Mouse (Mus musculus) liver, embryonic 16.5 days (tissue): ENCODE measurements around the gene Mrc2. TPM values are rescaled to one million over a fixed set of nuclear protein-coding genes. Genes with fewer than 3 reads are reported as not detected.

Experiments used
- ATAC-seq: fragments of 200-750 bp; cut with Nextera tagmentation; 2 replicates; pipeline ENCODE4 v1.8.0; 2017; ENCODE audit warnings: low read depth, mild to moderate bottlenecking, moderate number of reproducible peaks, moderate library complexity
- H3K27ac ChIP-seq: fragments of 300-500 bp; sonication (generic); 2 replicates; pipeline ENCODE4 v1.5.1; 2014; ENCODE audit warnings: mild to moderate bottlenecking, low read length
- H3K27me3 ChIP-seq: fragments of 300-500 bp; sonication (generic); 2 replicates; pipeline ENCODE4 v1.6.1; 2014; ENCODE audit warnings: low read depth, low read length, mixed read lengths; ENCODE audit not compliant: control insufficient read depth, insufficient read depth
- H3K36me3 ChIP-seq: fragments of 300-500 bp; sonication (generic); 2 replicates; pipeline ENCODE4 v1.6.1; 2014; ENCODE audit warnings: mild to moderate bottlenecking; ENCODE audit not compliant: control insufficient read depth, insufficient read depth
- H3K4me1 ChIP-seq: fragments of 300-500 bp; sonication (generic); 2 replicates; pipeline ENCODE4 v1.6.1; 2014; ENCODE audit warnings: low read depth, low read length, mixed read lengths; ENCODE audit not compliant: control insufficient read depth
- H3K4me2 ChIP-seq: fragments of 300-500 bp; sonication (generic); 2 replicates; pipeline ENCODE4 v1.6.1; 2014; ENCODE audit warnings: low read depth, low read length, mixed read lengths
- H3K4me3 ChIP-seq: fragments of 300-500 bp; sonication (generic); 2 replicates; pipeline ENCODE4 v1.5.1; 2014; ENCODE audit warnings: low read depth, mild to moderate bottlenecking, low read length
- H3K9ac ChIP-seq: fragments of 300-500 bp; sonication (generic); 2 replicates; pipeline ENCODE4 v1.6.1; 2014; ENCODE audit warnings: low read depth, low read length
- H3K9me3 ChIP-seq: fragments of 300-500 bp; sonication (generic); replicated peaks from 2 replicates; pipeline ENCODE4 v1.6.1; 2016; ENCODE audit warnings: low read length; ENCODE audit not compliant: control insufficient read depth
- WGBS: fragments of 180-500 bp; shearing (Covaris S2); extraction: QIAGEN DNeasy Blood & Tissue Kit; methylation state at CpG from one replicate; pipeline ENCODE4 v1.1.7; 2014; ENCODE audit not compliant: insufficient replicate concordance; 5-methylcytosine and 5-hydroxymethylcytosine counted together
- polyA plus RNA-seq: library from polyadenylated mRNA; unstranded; fragments of >200 nt; fragmentation: Nextera tagmentation; extraction: Ambion mirVana; gene quantifications from 2 replicates; pipeline ENCODE4 v1.2.1, GENCODE M21; 2015

Mrc2 gene
- polyA plus RNA-seq, 1 experiment from 2014 or later: 0.63 TPM

DNA sequence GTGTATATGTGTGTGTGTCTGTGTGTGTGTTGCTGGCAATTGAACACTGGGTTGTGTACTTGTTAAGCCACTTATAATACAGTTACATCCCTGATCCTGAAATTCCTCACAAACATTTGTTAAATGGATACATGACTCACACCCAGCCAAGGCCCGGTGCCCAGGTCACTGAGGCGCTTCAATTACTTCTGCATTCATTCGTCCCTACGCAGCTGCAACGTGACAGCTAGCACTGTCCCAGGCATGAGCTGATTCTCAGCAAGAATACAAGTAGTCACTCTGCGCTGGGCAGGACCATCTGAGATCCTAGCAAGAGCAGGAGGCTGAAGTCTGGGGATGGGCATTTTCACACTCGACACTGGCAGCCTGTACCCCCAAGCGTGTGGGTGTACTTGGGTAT, 22.9 kb downstream of the Mrc2 start:
- no peak overlapping the region for H3K4me2 ChIP-seq
- ATAC-seq: no peak
- no peak overlapping the region for H3K27ac ChIP-seq
- no peaks in the 10 kb centered on the region for H3K27me3 ChIP-seq
- no peaks in the 10 kb centered on the region for H3K9me3 ChIP-seq
- H3K4me1 ChIP-seq: no peaks in the 10 kb centered on the region
- H3K36me3 ChIP-seq: no peaks in the 10 kb centered on the region
- H3K4me3 ChIP-seq: no peak overlapping the region
- no peak overlapping the region for H3K9ac ChIP-seq
- WGBS: 69% methylated on average over 8 of the region's 8 CpGs

DNA sequence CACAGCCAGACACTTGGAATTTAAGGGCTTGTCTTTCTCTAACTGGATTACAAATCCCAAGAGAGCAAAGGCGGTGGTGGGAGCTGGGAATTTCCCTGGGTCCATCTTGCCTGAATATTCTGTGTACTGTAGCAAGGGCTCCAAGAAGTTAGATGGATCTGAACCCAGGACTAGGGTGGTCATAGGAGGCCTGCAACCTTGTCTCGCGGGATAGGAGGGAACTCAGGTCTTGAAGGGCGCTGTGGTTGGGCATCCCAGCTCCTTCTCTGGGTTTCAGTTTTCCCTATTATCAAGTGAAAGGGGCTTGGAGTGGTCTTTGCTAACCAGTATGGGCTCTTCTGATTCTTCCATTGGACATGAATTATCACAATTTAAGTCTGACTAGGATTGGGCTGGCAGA, 23.7 kb downstream of the Mrc2 start:
- Histone ChIP-seq H3K9me3 (no peaks in the 10 kb centered on the region), H3K4me1 (no peaks in the 10 kb centered on the region), H3K4me3 (no peak overlapping the region), H3K36me3 (no peaks in the 10 kb centered on the region), H3K27ac (no peak overlapping the region), H3K9ac (no peak overlapping the region), H3K4me2 (no peak overlapping the region), H3K27me3 (no peaks in the 10 kb centered on the region)
- 75% methylated on average over 4 of the region's 4 CpGs for WGBS
- ATAC-seq: no peak

DNA sequence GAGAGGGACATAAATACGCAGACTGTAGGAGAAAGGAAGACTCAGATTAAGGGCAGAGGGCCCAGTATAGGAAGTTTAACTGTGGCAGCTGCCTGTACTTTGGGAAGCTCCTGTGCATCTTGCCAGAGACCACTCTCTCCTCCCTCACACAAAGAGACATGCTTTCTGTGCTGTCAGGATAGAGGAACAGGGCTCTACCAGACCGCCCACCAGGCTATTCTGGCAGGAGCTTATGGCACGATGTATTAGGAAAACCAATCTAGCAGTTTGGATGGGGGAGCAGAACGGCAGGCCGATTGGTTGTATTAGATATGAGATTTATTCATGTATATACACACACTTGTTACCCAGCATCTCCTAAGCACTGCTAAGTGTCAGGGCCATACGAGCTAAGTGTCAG, 25.3 kb downstream of the Mrc2 start:
- ATAC-seq: no peak
- H3K9ac ChIP-seq: no peak overlapping the region
- whole genome bisulfite sequencing: 68% methylated on average over 6 of the region's 6 CpGs
- H3K4me3 ChIP-seq: no peak overlapping the region
- H3K27me3 ChIP-seq: no peaks in the 10 kb centered on the region
- H3K36me3 ChIP-seq: no peaks in the 10 kb centered on the region
- no peaks in the 10 kb centered on the region for H3K9me3 ChIP-seq
- no peaks in the 10 kb centered on the region for H3K4me1 ChIP-seq
- H3K27ac ChIP-seq: no peak overlapping the region
- H3K4me2 ChIP-seq: no peak overlapping the region

DNA sequence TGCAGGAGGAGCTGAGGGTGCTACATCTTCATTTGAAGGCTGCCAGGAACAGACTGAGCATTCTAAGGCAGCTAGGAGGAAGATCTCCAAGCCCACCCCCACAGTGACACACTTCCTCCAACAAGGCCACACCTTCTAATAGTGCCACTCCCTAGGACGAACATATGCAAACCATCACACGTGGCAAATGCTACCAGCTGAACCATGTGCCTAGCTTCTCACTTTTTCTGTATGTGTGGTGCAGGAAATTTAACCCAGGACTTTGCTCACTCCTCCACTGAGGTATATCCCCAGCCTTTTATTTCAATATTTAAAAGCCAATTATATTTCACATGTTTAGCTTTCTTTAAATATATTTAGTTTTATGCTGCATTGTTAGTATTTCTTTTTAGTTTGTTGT, 28.6 kb downstream of the Mrc2 start:
- 36% methylated on average over 2 of the region's 2 CpGs for WGBS
- no peak overlapping the region for H3K9ac ChIP-seq
- no peak for ATAC-seq

DNA sequence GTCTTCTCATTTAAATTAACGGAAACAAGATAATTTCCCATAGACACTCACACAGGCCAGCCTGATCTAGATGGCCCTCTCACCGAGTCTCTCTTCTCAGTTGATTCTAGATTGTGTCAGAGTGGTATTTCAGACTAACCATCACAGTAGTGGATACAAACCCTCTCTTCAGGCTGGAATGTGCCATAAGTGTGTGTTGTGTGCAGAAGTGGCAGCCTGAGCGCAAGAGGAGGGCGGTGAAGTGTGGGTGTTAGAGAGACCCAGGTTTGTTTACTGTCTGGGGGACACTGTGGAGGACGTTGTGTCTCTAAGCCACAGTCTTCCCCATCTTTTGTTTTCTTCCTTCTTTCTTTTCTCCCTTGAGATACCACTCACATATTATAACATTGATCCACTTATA, 31.1 kb downstream of the Mrc2 start:
- no peaks in the 10 kb centered on the region for H3K36me3 ChIP-seq
- H3K9me3 ChIP-seq: no peaks in the 10 kb centered on the region
- H3K4me1 ChIP-seq: no peaks in the 10 kb centered on the region
- WGBS: 75% methylated on average over 5 of the region's 5 CpGs
- no peak overlapping the region for H3K4me2 ChIP-seq
- no peak for ATAC-seq
- H3K27ac ChIP-seq: no peak overlapping the region
- no peaks in the 10 kb centered on the region for H3K27me3 ChIP-seq
- no peak overlapping the region for H3K9ac ChIP-seq
- no peak overlapping the region for H3K4me3 ChIP-seq

More for the DNA sequence above, 28.6 kb downstream of the Mrc2 start:
- no peak overlapping the region for H3K27ac ChIP-seq
- no peaks in the 10 kb centered on the region for H3K9me3 ChIP-seq
- no peaks in the 10 kb centered on the region for H3K36me3 ChIP-seq
- no peaks in the 10 kb centered on the region for H3K4me1 ChIP-seq
- no peaks in the 10 kb centered on the region for H3K27me3 ChIP-seq
- H3K4me3 ChIP-seq: no peak overlapping the region
- no peak overlapping the region for H3K4me2 ChIP-seq

- no peak overlapping the region for H3K4me2 ChIP-seq
- H3K27ac ChIP-seq: no peak overlapping the region
- no peaks in the 10 kb centered on the region for H3K36me3 ChIP-seq
- no peaks in the 10 kb centered on the region for H3K27me3 ChIP-seq
- no peaks in the 10 kb centered on the region for H3K4me1 ChIP-seq
- no peak overlapping the region for H3K9ac ChIP-seq
- 70% methylated on average over 3 of the region's 3 CpGs for WGBS
- no peaks in the 10 kb centered on the region for H3K9me3 ChIP-seq
- no peak overlapping the region for H3K4me3 ChIP-seq
- no peak for ATAC-seq
These were observed 34.7 kb downstream of the Mrc2 start for GRCm38 (mm10) chr11:105327101-105327500.

- H3K27ac ChIP-seq: no peak overlapping the region
- 63% methylated on average over 9 of the region's 9 CpGs for WGBS
These were observed 37.5 kb downstream of the Mrc2 start for GRCm38 (mm10) chr11:105329962-105330361.

GRCm38 (mm10) chr11:105331129-105331528, 38.7 kb downstream of the Mrc2 start:
- WGBS: 60% methylated on average over 3 of the region's 3 CpGs
- H3K27me3 ChIP-seq: no peaks in the 10 kb centered on the region
- no peak overlapping the region for H3K4me2 ChIP-seq
- no peak overlapping the region for H3K9ac ChIP-seq
- no peaks in the 10 kb centered on the region for H3K36me3 ChIP-seq
- no peak overlapping the region for H3K4me3 ChIP-seq
- H3K9me3 ChIP-seq: no peaks in the 10 kb centered on the region
- ATAC-seq: no peak
- no peaks in the 10 kb centered on the region for H3K4me1 ChIP-seq
- no peak overlapping the region for H3K27ac ChIP-seq

More at GRCm38 (mm10) chr11:105329962-105330361, 37.5 kb downstream of the Mrc2 start:
- no peak overlapping the region for H3K4me2 ChIP-seq
- no peaks in the 10 kb centered on the region for H3K9me3 ChIP-seq
- H3K36me3 ChIP-seq: no peaks in the 10 kb centered on the region
- no peak overlapping the region for H3K4me3 ChIP-seq
- no peaks in the 10 kb centered on the region for H3K27me3 ChIP-seq
- no peak for ATAC-seq
- no peaks in the 10 kb centered on the region for H3K4me1 ChIP-seq
- H3K9ac ChIP-seq: no peak overlapping the region

DNA sequence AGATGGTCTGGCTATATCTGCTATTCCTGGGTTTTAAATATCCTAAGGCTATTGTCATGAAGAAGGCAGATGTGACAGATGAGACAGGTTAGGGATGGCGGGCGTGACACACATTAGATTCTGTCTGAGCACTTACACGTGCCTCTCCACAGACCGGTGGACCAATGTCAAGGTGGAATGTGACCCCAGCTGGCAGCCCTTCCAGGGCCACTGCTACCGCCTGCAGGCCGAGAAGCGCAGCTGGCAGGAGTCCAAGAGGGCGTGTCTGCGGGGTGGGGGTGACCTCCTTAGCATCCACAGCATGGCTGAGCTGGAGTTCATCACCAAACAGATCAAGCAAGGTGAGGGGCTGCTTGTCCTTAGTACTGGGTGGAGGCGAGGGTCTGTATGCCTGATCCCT, 39.3 kb downstream of the Mrc2 start:
- Histone ChIP-seq H3K4me3 (no peak overlapping the region), H3K9me3 (no peaks in the 10 kb centered on the region), H3K36me3 (no peaks in the 10 kb centered on the region), H3K4me1 (no peaks in the 10 kb centered on the region), H3K4me2 (no peak overlapping the region), H3K27ac (no peak overlapping the region), H3K27me3 (no peaks in the 10 kb centered on the region), H3K9ac (no peak overlapping the region)
- ATAC-seq: no peak
- 45% methylated on average over 10 of the region's 10 CpGs for WGBS

- Histone ChIP-seq H3K36me3 (no peaks in the 10 kb centered on the region), H3K27ac (no peak overlapping the region), H3K27me3 (no peaks in the 10 kb centered on the region), H3K9me3 (no peaks in the 10 kb centered on the region), H3K4me1 (no peaks in the 10 kb centered on the region), H3K4me3 (no peak overlapping the region), H3K4me2 (no peak overlapping the region), H3K9ac (no peak overlapping the region)
- WGBS: 53% methylated on average over 8 of the region's 8 CpGs
- no peak for ATAC-seq
These were observed 40.0 kb downstream of the Mrc2 start for GRCm38 (mm10) chr11:105332468-105332867.
